Mouse (Mus musculus): ENCODE data around the gene C1qtnf4. TPM values are rescaled to one million over a fixed set of nuclear protein-coding genes. Genes with fewer than 3 reads are reported as not detected.
A peak's percentile ranks its signal among the peaks of the same experiment; 100 is the strongest.
"Not testable (repeated sequence)": the region's sequence is repeated elsewhere in the genome, so short reads cannot be mapped to it uniquely, and the experiment has no call there.

C1qtnf4 gene
- total RNA-seq, 2 experiments from 2014 or later: 5.0 to 6.5 TPM

GRCm38 (mm10) chr2:90879419-90879818, 6.2 kb upstream of the C1qtnf4 start:
- no peak for DNase-seq
- intact Hi-C loops (cut with DNase I; ENCODE audit: low total_unique reads): no loop called here

- no peak for DNase-seq
- intact Hi-C loops (cut with DNase I; ENCODE audit: low total_unique reads): no loop called here
Measured at GRCm38 (mm10) chr2:90880144-90880785, 5.4 kb upstream of the C1qtnf4 start.

- intact Hi-C loops (cut with DNase I; ENCODE audit: low total_unique reads): no loop called here
- DNase-seq: no peak
Measured at GRCm38 (mm10) chr2:90881824-90882223, 3.8 kb upstream of the C1qtnf4 start.

GRCm38 (mm10) chr2:90886436-90886835, 776 bp downstream of the C1qtnf4 start:
- DNase-seq: no peak
- intact Hi-C loops (cut with DNase I; ENCODE audit: low total_unique reads): no loop called here

GRCm38 (mm10) chr2:90887627-90888026, 2.0 kb downstream of the C1qtnf4 start:
- intact Hi-C loops (cut with DNase I; ENCODE audit: low total_unique reads): loop anchor here (2.0 kb wide), 1 partner anchor 23 kb away; no protein-coding TSS in a partner anchor

GRCm38 (mm10) chr2:90889550-90890548, 4.2 kb downstream of the C1qtnf4 start:
- intact Hi-C loops (cut with DNase I; ENCODE audit: low total_unique reads): loop anchor here (2.0 kb wide), 1 partner anchor 25 kb away; no protein-coding TSS in a partner anchor
- DNase-seq: peak; percentile 44

More at GRCm38 (mm10) chr2:90887627-90888026, 2.0 kb downstream of the C1qtnf4 start:
- no peak for DNase-seq

GRCm38 (mm10) chr2:90893673-90894298, 8.1 kb downstream of the C1qtnf4 start:
- no peak for DNase-seq
- intact Hi-C loops (cut with DNase I; ENCODE audit: low total_unique reads): no loop called here

GRCm38 (mm10) chr2:90894299-90894677, 8.6 kb downstream of the C1qtnf4 start:
- intact Hi-C loops (cut with DNase I; ENCODE audit: low total_unique reads); DNase-seq: not testable (repeated sequence)

- intact Hi-C loops (cut with DNase I; ENCODE audit: low total_unique reads): loop anchor here (5.0 kb wide), 1 partner anchor 36 kb away; no protein-coding TSS in a partner anchor
- DNase-seq: no peak
Measured at GRCm38 (mm10) chr2:90903398-90903797, 17.7 kb downstream of the C1qtnf4 start.

- peak; percentile 87 for DNase-seq
- intact Hi-C loops (cut with DNase I; ENCODE audit: low total_unique reads): loop anchor here (5.0 kb wide), 1 partner anchor 37 kb away; no protein-coding TSS in a partner anchor
Measured at GRCm38 (mm10) chr2:90904076-90904855, 18.6 kb downstream of the C1qtnf4 start, which contains the start of the genes Kbtbd4 and Ndufs3. Gene Kbtbd4, plus strand, starts transcription at chr2:90904740. Gene Ndufs3, minus strand, starts transcription at chr2:90904827.

- intact Hi-C loops (cut with DNase I; ENCODE audit: low total_unique reads): loop anchor here (5.0 kb wide), 1 partner anchor 38 kb away; no protein-coding TSS in a partner anchor
Measured at GRCm38 (mm10) chr2:90904856-90905224, 19.2 kb downstream of the C1qtnf4 start.

GRCm38 (mm10) chr2:90906721-90907120, 21.1 kb downstream of the C1qtnf4 start:
- intact Hi-C loops (cut with DNase I; ENCODE audit: low total_unique reads): no loop called here
- DNase-seq: no peak

More at GRCm38 (mm10) chr2:90904856-90905224, 19.2 kb downstream of the C1qtnf4 start:
- no peak for DNase-seq

GRCm38 (mm10) chr2:90910861-90911260, 25.2 kb downstream of the C1qtnf4 start:
- DNase-seq: no peak
- intact Hi-C loops (cut with DNase I; ENCODE audit: low total_unique reads): no loop called here

GRCm38 (mm10) chr2:90911668-90912067, 26.0 kb downstream of the C1qtnf4 start:
- no peak for DNase-seq
- intact Hi-C loops (cut with DNase I; ENCODE audit: low total_unique reads): no loop called here

- DNase-seq: no peak
- intact Hi-C loops (cut with DNase I; ENCODE audit: low total_unique reads): no loop called here
Measured at GRCm38 (mm10) chr2:90913671-90914070, 28.0 kb downstream of the C1qtnf4 start.

- intact Hi-C loops (cut with DNase I; ENCODE audit: low total_unique reads): no loop called here
- DNase-seq: no peak
Measured at GRCm38 (mm10) chr2:90915516-90915915, 29.9 kb downstream of the C1qtnf4 start.

GRCm38 (mm10) chr2:90916560-90917232, 31.0 kb downstream of the C1qtnf4 start:
- intact Hi-C loops (cut with DNase I; ENCODE audit: low total_unique reads): no loop called here
- no peak for DNase-seq

Measured in gastrocnemius, postnatal 14 days (tissue).